Mouse (Mus musculus): ENCODE data around the gene Apoh. TPM values are rescaled to one million over a fixed set of nuclear protein-coding genes. Genes with fewer than 3 reads are reported as not detected.

Gene Apoh
- total and polyA plus RNA-seq, 3 experiments, result not detected

DNA sequence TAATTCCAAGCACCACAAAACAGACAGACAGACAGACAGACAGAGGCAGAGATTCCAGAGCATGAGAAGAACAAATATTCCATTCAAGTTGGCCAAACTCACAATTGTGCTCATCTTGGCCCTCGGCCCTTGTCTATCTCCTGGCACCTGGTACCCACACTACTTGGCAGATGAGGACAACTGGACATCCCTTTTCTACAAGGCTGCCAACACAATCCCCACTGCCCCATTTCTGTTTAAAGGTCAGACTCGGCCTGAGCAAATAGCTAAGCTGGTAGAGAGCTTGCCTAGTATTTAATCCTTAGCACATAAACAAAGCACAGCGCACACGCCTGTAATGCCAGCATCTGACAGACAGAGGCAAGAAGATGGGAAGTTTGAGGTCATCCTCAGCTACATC, 7.6 kb upstream of the Apoh start:
- H3K4me1 ChIP-seq (ENCODE audit: control insufficient read depth in 1 of 2, insufficient read depth in 2 of 2, low read length in 2 of 2), result peaks cover 7 to 9% of the 10 kb centered on the region in 2 experiments
- TF ChIP-seq TCF12 (IDR thresholded peaks at IDR 0.05; ENCODE audit: low read depth, low read length) (no peak), ELF1 (IDR thresholded peaks at IDR 0.05; ENCODE audit: low read depth, low read length) (no peak), RCOR1 (IDR thresholded peaks at IDR 0.05; ENCODE audit: low read depth, low read length) (no peak), GABPA (IDR thresholded peaks at IDR 0.05; ENCODE audit: low read depth, low read length) (no peak)
- no peaks in the 10 kb centered on the region for H3K27me3 ChIP-seq (ENCODE audit: control insufficient read depth in 1 of 2, insufficient read depth in 2 of 2, low read length in 2 of 2)
- no peaks in the 10 kb centered on the region for H3K9me3 ChIP-seq (replicated peaks; ENCODE audit: insufficient read depth, low read length)
- no peak overlapping the region for H3K9ac ChIP-seq (ENCODE audit: control insufficient read depth, low read depth, low read length, poor library complexity, severe bottlenecking)
- H3K4me3 ChIP-seq (ENCODE audit: control insufficient read depth in 1 of 2, insufficient read depth in 1 of 2, low read depth in 2 of 2, low read length in 2 of 2), result no peak overlapping the region
- no peak overlapping the region for H3K27ac ChIP-seq (ENCODE audit: control insufficient read depth, low read depth, low read length)
- H3K36me3 ChIP-seq (ENCODE audit: control insufficient read depth in 1 of 2, insufficient read depth in 2 of 2, low read length in 2 of 2), result peaks cover 10% of the 10 kb centered on the region in 2 experiments
- peaks cover 2% of the 10 kb centered on the region; the same call in 1 of the 2 replicates for H3K79me2 ChIP-seq (ENCODE audit: control insufficient read depth, insufficient read depth, low read length, poor library complexity)
- no peak for DNase-seq (ENCODE audit: low read depth, low spot score)

DNA sequence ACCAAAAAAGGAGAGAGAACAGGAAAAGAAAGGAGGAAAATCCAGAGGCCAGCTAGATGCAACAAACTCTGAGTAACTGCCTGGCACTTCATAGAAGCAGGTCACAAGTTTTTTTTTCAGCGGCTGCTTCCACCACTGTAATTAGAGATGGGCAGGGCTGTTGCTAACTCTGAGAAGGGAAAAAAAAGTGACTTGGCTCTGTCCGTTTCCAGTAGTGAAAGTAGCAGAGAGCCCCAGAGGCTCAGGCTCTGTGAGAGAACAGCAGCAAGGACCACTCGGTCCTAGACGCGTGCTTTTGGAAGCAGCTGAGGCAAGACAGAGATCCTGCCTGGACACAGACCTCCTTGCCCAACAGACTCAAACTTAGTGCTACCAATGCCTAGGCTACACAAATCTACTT, 6.7 kb upstream of the Apoh start:
- no peak for DNase-seq (ENCODE audit: low read depth, low spot score)
- Histone ChIP-seq H3K9ac (ENCODE audit: control insufficient read depth, low read depth, low read length, poor library complexity, severe bottlenecking) (no peak overlapping the region), H3K79me2 (ENCODE audit: control insufficient read depth, insufficient read depth, low read length, poor library complexity) (peaks cover 2% of the 10 kb centered on the region), H3K27ac (ENCODE audit: control insufficient read depth, low read depth, low read length) (no peak overlapping the region), H3K36me3 (ENCODE audit: control insufficient read depth in 1 of 2, insufficient read depth in 2 of 2, low read length in 2 of 2) (peaks cover 10 to 16% of the 10 kb centered on the region in 2 experiments), H3K27me3 (ENCODE audit: control insufficient read depth in 1 of 2, insufficient read depth in 2 of 2, low read length in 2 of 2) (no peaks in the 10 kb centered on the region), H3K4me3 (ENCODE audit: control insufficient read depth in 1 of 2, insufficient read depth in 1 of 2, low read depth in 2 of 2, low read length in 2 of 2) (no peak overlapping the region), H3K9me3 (replicated peaks; ENCODE audit: insufficient read depth, low read length) (no peaks in the 10 kb centered on the region), H3K4me1 (ENCODE audit: control insufficient read depth in 1 of 2, insufficient read depth in 2 of 2, low read length in 2 of 2) (peaks cover 8 to 18% of the 10 kb centered on the region in 2 experiments)
- no peak for TF ChIP-seq RCOR1 (IDR thresholded peaks at IDR 0.05; ENCODE audit: low read depth, low read length)
- no peak for TF ChIP-seq MAZ (IDR thresholded peaks at IDR 0.05; ENCODE audit: low read depth, low read length)
- no peak for TF ChIP-seq CHD2 (IDR thresholded peaks at IDR 0.05; ENCODE audit: low read length)
- TF ChIP-seq RAD21 (IDR thresholded peaks at IDR 0.05; ENCODE audit: low read depth, low read length), result no peak
- TF ChIP-seq MEF2A (IDR thresholded peaks at IDR 0.05; ENCODE audit: extremely low read depth, insufficient replicate concordance, low read depth, low read length, poor library complexity, severe bottlenecking), result no peak
- TF ChIP-seq POLR2A (IDR thresholded peaks at IDR 0.05; ENCODE audit: control insufficient read depth in 1 of 2, insufficient read depth in 1 of 2, low read depth in 1 of 2, low read length in 2 of 2, poor library complexity in 1 of 2), result no peak
- TF ChIP-seq SIN3A (IDR thresholded peaks at IDR 0.05; ENCODE audit: low read length), result no peak
- no peak for TF ChIP-seq E2F4 (IDR thresholded peaks at IDR 0.05; ENCODE audit: borderline replicate concordance, low read depth, low read length)
- no peak for TF ChIP-seq TBP (IDR thresholded peaks at IDR 0.05; ENCODE audit: low read depth, low read length)
- no peak for TF ChIP-seq SMC3 (IDR thresholded peaks at IDR 0.05; ENCODE audit: low read depth, low read length)
- no peak for TF ChIP-seq KAT2A (conservative IDR thresholded peaks at IDR 0.05; ENCODE audit: low read depth, low read length)
- TF ChIP-seq POLR2AphosphoS2 (IDR thresholded peaks at IDR 0.05; ENCODE audit: low read length), result no peak
- no peak for TF ChIP-seq GATA1 (IDR thresholded peaks at IDR 0.05; ENCODE audit: low read depth, low read length)
- no peak for TF ChIP-seq BHLHE40 (IDR thresholded peaks at IDR 0.05; ENCODE audit: borderline replicate concordance, low read depth, low read length)
- TF ChIP-seq MYB (IDR thresholded peaks at IDR 0.05; ENCODE audit: low read depth, low read length), result no peak
- TF ChIP-seq USF1 (IDR thresholded peaks at IDR 0.05; ENCODE audit: low read depth, low read length), result no peak
- TF ChIP-seq MXI1 (IDR thresholded peaks at IDR 0.05; ENCODE audit: low read depth, low read length), result no peak

All from MEL (cell line).